In genomic region chr7:87245856-87246579, GRCm38 (mm10) we compare ENCODE assay signal across 8 mouse cellular contexts. TPM values are rescaled to one million over a fixed set of nuclear protein-coding genes. Genes with fewer than 3 reads are reported as not detected.
DNase-seq lines count a peak whose midpoint lies in the region; ATAC-seq and TF ChIP-seq lines count a peak whose summit lies in the region.

Gene Nox4 (plus strand): TSS chr7:87246096.

- no peak for TF ChIP-seq POLR2A in bone marrow macrophage, adult 2 months (IDR thresholded peaks at IDR 0.05; ENCODE audit: borderline replicate concordance, low read depth, low read length)

- no peaks in the 10 kb centered on the region for H3K9me3 ChIP-seq in heart, postnatal 0 days (replicated peaks; ENCODE audit: control insufficient read depth, low read length)
- no peaks in the 10 kb centered on the region for H3K9me3 ChIP-seq in hindbrain, embryonic 14.5 days (ENCODE audit: control insufficient read depth, low read length)
- H3K9me3 ChIP-seq in midbrain, embryonic 14.5 days (ENCODE audit: control insufficient read depth, low read length): no peaks in the 10 kb centered on the region

- DNase-seq in heart, postnatal 0 days (ENCODE audit: low spot score): no peak
- DNase-seq in heart, postnatal 10 days: no peak
- no peak for DNase-seq in hindbrain, embryonic 14.5 days (ENCODE audit: low spot score)
- DNase-seq in midbrain, embryonic 14.5 days: peak; percentile 33
- no peak for DNase-seq in frontal cortex, postnatal 25 days (ENCODE audit: low spot score in 2 of 2)
- no peak for DNase-seq in urinary bladder, postnatal 36 days (ENCODE audit: low spot score in 2 of 2)
- no peak for DNase-seq in urinary bladder, adult 2 months (ENCODE audit: low spot score)

- H3K27me3 ChIP-seq in heart, postnatal 0 days (ENCODE audit: control insufficient read depth, insufficient read depth, low read length): no peaks in the 10 kb centered on the region
- no peaks in the 10 kb centered on the region for H3K27me3 ChIP-seq in hindbrain, embryonic 14.5 days (ENCODE audit: control insufficient read depth, insufficient read depth, low read length)
- H3K27me3 ChIP-seq in midbrain, embryonic 14.5 days (ENCODE audit: control insufficient read depth, insufficient read depth, low read length): no peaks in the 10 kb centered on the region

- no peak for TF ChIP-seq CTCF in heart, postnatal 0 days (IDR thresholded peaks at IDR 0.05; ENCODE audit: low read depth)
- TF ChIP-seq CTCF in bone marrow macrophage, adult 2 months (IDR thresholded peaks at IDR 0.05; ENCODE audit: low read depth, low read length): no peak

- H3K4me3 ChIP-seq in heart, postnatal 0 days (ENCODE audit: low read depth, low read length): peak within 1 kb of the TSS; percentile 72
- peak within 1 kb of the TSS; percentile 5; the same call in 1 of the 2 replicates for H3K4me3 ChIP-seq in bone marrow macrophage, adult 2 months (ENCODE audit: insufficient read depth, low read length)
- peak within 1 kb of the TSS; percentile 74 for H3K4me3 ChIP-seq in hindbrain, embryonic 14.5 days (replicated peaks; ENCODE audit: low read length)
- peak within 1 kb of the TSS; percentile 76 for H3K4me3 ChIP-seq in midbrain, embryonic 14.5 days (replicated peaks; ENCODE audit: low read depth, low read length)

- no peaks in the 10 kb centered on the region for H3K36me3 ChIP-seq in heart, postnatal 0 days (replicated peaks; ENCODE audit: control insufficient read depth, insufficient read depth, low read length)
- no peaks in the 10 kb centered on the region for H3K36me3 ChIP-seq in hindbrain, embryonic 14.5 days (replicated peaks; ENCODE audit: control insufficient read depth, insufficient read depth)
- no peaks in the 10 kb centered on the region for H3K36me3 ChIP-seq in midbrain, embryonic 14.5 days (ENCODE audit: control insufficient read depth, insufficient read depth, low read length)

- peak within 1 kb of the TSS; percentile 76 for H3K9ac ChIP-seq in heart, postnatal 0 days (replicated peaks; ENCODE audit: low read depth, low read length)
- peak within 1 kb of the TSS; percentile 75 for H3K9ac ChIP-seq in hindbrain, embryonic 14.5 days
- peak within 1 kb of the TSS; percentile 86 for H3K9ac ChIP-seq in midbrain, embryonic 14.5 days (replicated peaks; ENCODE audit: low read length)

- H3K4me1 ChIP-seq in heart, postnatal 0 days (ENCODE audit: control insufficient read depth, insufficient read depth): peaks cover 7% of the 10 kb centered on the region
- no peaks in the 10 kb centered on the region for H3K4me1 ChIP-seq in bone marrow macrophage, adult 2 months (ENCODE audit: control insufficient read depth, insufficient read depth, low read length)
- 0 out of 2 replicates have a peak, but pooled peaks cover 9% of the 10 kb centered on the region for H3K4me1 ChIP-seq in hindbrain, embryonic 14.5 days (replicated peaks; ENCODE audit: control insufficient read depth, insufficient read depth, low read length)
- peaks cover 6% of the 10 kb centered on the region for H3K4me1 ChIP-seq in midbrain, embryonic 14.5 days (ENCODE audit: control insufficient read depth, insufficient read depth, low read length)

- peak within 1 kb of the TSS; percentile 45; the same call in 1 of the 2 replicates for H3K27ac ChIP-seq in heart, postnatal 0 days (ENCODE audit: low read depth)
- no peak within 1 kb of the TSS for H3K27ac ChIP-seq in bone marrow macrophage, adult 2 months (ENCODE audit: insufficient read depth, low read depth, low read length)
- peak within 1 kb of the TSS; percentile 56; the same call in 1 of the 2 replicates for H3K27ac ChIP-seq in hindbrain, embryonic 14.5 days
- peak within 1 kb of the TSS; percentile 74 for H3K27ac ChIP-seq in midbrain, embryonic 14.5 days (replicated peaks; ENCODE audit: low read depth, low read length)

- H3K4me2 ChIP-seq in heart, postnatal 0 days (ENCODE audit: low read depth, low read length): peak within 1 kb of the TSS; percentile 90
- H3K4me2 ChIP-seq in hindbrain, embryonic 14.5 days (replicated peaks): peak within 1 kb of the TSS; percentile 84
- H3K4me2 ChIP-seq in midbrain, embryonic 14.5 days (ENCODE audit: low read length): peak within 1 kb of the TSS; percentile 70

- no peak for ATAC-seq in heart, postnatal 0 days (ENCODE audit: insufficient read depth, low read depth)
- peak; percentile 36; the same call in 1 of the 2 replicates for ATAC-seq in hindbrain, embryonic 14.5 days (ENCODE audit: low FRiP score)
- ATAC-seq in midbrain, embryonic 14.5 days (ENCODE audit: low FRiP score, low TSS enrichment): peak; percentile 40; the same call in 1 of the 2 replicates

- TF ChIP-seq EP300 in heart, postnatal 0 days (IDR thresholded peaks at IDR 0.05; ENCODE audit: low read depth): no peak

- 8% methylated on average over 18 of the region's 18 CpGs for WGBS in heart, postnatal 0 days
- 11% methylated on average over 18 of the region's 18 CpGs for WGBS in hindbrain, embryonic 14.5 days
- 12% methylated on average over 18 of the region's 18 CpGs for WGBS in midbrain, embryonic 14.5 days

- intact Hi-C loops in heart, postnatal 10 days (cut with DNase I): no loop called here

RNA-seq across cellular contexts. Expression of gene Nox4, which starts in this region (rescaled TPM):
- total RNA-seq in heart, postnatal 0 days (2014; rRNA removed; ENCODE audit: low replicate concordance): 0.31 and 4.4 TPM in 2 replicates
- polyA plus RNA-seq in heart, postnatal 0 days (2015; fragmentation: Nextera tagmentation; extraction: Ambion mirVana): 1.6 and 2.1 TPM in 2 replicates
- total RNA-seq in heart, postnatal 10 days (2021): 1 to 10 TPM; 2.0 to 2.3 TPM
- 0.57 TPM in 1 of 2 replicates, not detected in the other for polyA plus RNA-seq in bone marrow macrophage, adult 2 months (2012; ENCODE audit: insufficient read depth, insufficient read length, missing spikeins)
- 1.9 and 2.1 TPM in 2 replicates for polyA plus RNA-seq in hindbrain, embryonic 14.5 days (2014; fragmentation: Nextera tagmentation; extraction: Ambion mirVana)
- 1.6 and 2.8 TPM in 2 replicates for polyA plus RNA-seq in midbrain, embryonic 14.5 days (2014; fragmentation: Nextera tagmentation; extraction: Ambion mirVana)
- polyA plus RNA-seq in urinary bladder, adult 2 months (2012; rRNA removed): 1.7 and 2.1 TPM in 2 replicates

Comparison
In these comparisons a context has a peak if more than half of its experiments do, and no peak if none do; other contexts are left out.
1. H3K4me3 ChIP-seq: peak in every context shown above with its lines; median percentile 76 in midbrain, embryonic 14.5 days; 74 in hindbrain, embryonic 14.5 days; 72 in heart, postnatal 0 days; 5 in bone marrow macrophage, adult 2 months.